Mouse (Mus musculus): Measurements from ENCODE around the gene Irf2bpl. TPM values are rescaled to one million over a fixed set of nuclear protein-coding genes. Genes with fewer than 3 reads are reported as not detected.

The Irf2bpl gene
- polyA plus RNA-seq, 1 experiment from 2014 or later = 44.6 TPM

DNA sequence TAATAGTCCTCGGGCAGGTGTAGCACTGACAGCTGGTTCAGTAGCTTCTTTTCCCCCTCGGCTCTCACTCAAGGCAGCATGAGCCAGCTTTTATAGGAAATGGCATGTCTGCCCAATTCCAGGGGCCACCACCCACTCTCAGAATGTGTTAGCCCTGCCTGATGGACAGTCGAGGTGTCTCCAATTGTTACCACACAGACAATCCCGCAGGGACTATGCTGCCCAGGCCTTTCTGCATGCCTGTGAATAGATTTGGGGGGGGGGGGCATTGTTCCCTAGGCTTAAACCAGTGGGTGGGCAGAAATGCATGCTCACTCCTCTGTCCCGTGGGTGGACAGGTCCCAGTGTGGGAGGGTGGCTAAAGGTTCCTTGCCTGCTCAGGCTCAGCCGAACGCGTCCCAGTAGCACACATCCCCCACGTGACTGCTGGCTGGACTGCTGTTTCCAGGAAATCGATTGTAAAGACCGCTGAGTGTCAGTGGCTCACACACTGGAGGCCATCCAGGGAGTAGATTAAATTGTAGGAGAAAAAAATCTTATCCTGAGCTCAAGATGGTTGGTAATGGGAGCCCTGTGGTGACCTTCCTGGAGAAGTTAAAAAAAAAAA lies 33.9 kb upstream of the Irf2bpl start:
- Histone ChIP-seq H3K4me1 (ENCODE audit: insufficient read depth) (peaks cover 15% of the 10 kb centered on the region; the same call in 1 of the 2 replicates), H3K27ac (ENCODE audit: low read depth) (peak overlapping the region; percentile 48), H3K4me2 (0 out of 2 replicates have a peak overlapping the region, but pooled peaks have one; percentile 15), H3K4me3 (ENCODE audit: low read depth, low read length) (no peak overlapping the region), H3K27me3 (ENCODE audit: insufficient read depth, low read length) (no peaks in the 10 kb centered on the region), H3K9ac (peak overlapping the region; percentile 1; the same call in 1 of the 2 replicates), H3K9me3 (ENCODE audit: low read depth, low read length) (no peaks in the 10 kb centered on the region), H3K36me3 (ENCODE audit: insufficient read depth) (no peaks in the 10 kb centered on the region)
- TF ChIP-seq CTCF (IDR thresholded peaks at IDR 0.05; ENCODE audit: low read depth) = no peak
- peak; percentile 21; the same call in 1 of the 2 replicates for ATAC-seq (ENCODE audit: insufficient read depth)
- 18% methylated on average over 11 of the region's 11 CpGs for WGBS
- DNase-seq = peak; percentile 65

DNA sequence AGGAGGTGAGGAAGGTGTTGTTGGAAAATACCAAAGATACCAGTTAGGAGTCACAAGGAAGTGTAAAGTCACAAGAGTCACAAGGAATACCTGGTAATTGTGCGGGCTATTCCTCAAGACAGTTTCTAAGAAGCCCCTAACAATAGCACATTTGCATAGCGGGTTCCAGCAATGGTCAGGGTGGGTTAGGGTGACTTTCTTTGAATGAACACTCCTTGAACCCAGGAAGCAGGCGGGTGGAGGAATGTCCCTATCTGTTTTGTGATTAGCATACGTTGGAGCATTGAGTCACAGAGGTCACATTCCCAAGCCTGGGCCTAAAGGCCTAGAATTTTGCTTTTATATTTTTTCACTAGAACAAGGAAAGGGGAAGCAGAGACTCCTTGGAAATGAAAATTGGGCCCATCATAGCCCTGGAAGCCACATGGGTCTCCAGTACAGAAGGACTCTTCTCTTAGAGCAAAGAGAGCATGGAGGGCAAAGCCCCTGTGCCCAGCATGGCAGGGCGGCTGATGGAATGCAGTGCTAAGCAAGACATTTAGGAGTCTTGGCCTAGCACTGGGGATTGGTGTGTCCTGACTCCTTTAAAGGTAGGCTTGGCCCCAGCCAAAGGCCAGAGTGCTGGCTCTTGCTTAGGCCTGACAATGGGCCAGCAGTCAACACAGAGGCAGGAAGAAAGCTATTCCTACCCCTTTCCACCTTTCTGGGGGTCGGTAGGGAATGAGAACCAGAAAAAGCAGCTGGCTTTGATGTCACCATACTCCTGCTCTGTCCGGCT lies 32.4 kb upstream of the Irf2bpl start:
- no peak overlapping the region for H3K9ac ChIP-seq
- H3K9me3 ChIP-seq (ENCODE audit: low read depth, low read length) = no peaks in the 10 kb centered on the region
- ATAC-seq (ENCODE audit: insufficient read depth) = no peak
- peaks cover 20% of the 10 kb centered on the region for H3K4me1 ChIP-seq (ENCODE audit: insufficient read depth)
- H3K4me2 ChIP-seq = no peak overlapping the region
- DNase-seq = no peak
- no peak overlapping the region for H3K4me3 ChIP-seq (ENCODE audit: low read depth, low read length)
- TF ChIP-seq CTCF (IDR thresholded peaks at IDR 0.05; ENCODE audit: low read depth) = no peak
- no peak overlapping the region for H3K27ac ChIP-seq (ENCODE audit: low read depth)
- no peaks in the 10 kb centered on the region for H3K36me3 ChIP-seq (ENCODE audit: insufficient read depth)
- WGBS = 74% methylated on average over 7 of the region's 7 CpGs
- H3K27me3 ChIP-seq (ENCODE audit: insufficient read depth, low read length) = no peaks in the 10 kb centered on the region

DNA sequence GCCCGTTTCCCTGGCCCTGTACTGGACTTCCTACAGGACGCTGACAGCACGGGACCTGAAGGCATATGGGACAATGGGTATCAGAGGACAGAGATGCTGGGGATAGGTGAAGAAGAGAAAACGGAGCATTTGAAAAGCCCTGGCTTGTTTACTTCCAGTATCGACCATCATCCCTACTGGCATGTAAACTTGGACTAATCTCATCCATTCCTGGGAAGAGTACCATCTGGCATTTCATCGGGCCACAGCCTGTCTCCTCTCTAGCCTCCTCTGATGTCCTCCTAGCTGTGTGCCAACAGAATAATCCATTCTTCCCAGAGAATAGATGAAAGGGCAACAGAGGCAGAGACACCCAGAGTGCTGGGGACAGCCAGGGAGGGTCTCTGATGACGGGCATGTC lies 31.0 kb upstream of the Irf2bpl start:
- Histone ChIP-seq H3K27ac (ENCODE audit: low read depth) (no peak overlapping the region), H3K9me3 (ENCODE audit: low read depth, low read length) (no peaks in the 10 kb centered on the region), H3K4me3 (ENCODE audit: low read depth, low read length) (no peak overlapping the region), H3K4me1 (ENCODE audit: insufficient read depth) (peaks cover 25% of the 10 kb centered on the region), H3K36me3 (ENCODE audit: insufficient read depth) (no peaks in the 10 kb centered on the region), H3K9ac (no peak overlapping the region), H3K4me2 (no peak overlapping the region), H3K27me3 (ENCODE audit: insufficient read depth, low read length) (no peaks in the 10 kb centered on the region)
- no peak for TF ChIP-seq CTCF (IDR thresholded peaks at IDR 0.05; ENCODE audit: low read depth)
- DNase-seq (no peak), ATAC-seq (ENCODE audit: insufficient read depth) (no peak)
- 61% methylated on average over 7 of the region's 7 CpGs for WGBS

DNA sequence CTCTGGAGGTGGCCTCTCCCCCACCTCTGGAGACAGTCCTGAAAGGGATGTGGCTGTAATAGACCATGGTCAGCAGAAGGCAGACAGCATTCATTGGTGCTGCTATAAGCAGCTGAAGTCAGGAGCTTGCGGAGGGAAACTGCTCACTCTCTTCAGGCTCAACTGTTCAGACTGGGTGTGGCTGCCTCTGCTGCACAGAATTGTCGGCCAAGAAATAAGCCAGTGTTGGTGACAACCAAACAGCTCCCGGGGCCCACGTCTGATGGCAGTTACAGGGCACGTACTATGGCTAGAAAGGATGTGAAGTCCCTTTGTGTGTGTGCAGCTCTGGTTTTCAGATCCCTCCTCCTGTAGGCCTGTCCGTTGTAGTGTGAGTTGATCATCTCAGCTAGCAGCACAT lies 30.2 kb upstream of the Irf2bpl start:
- H3K27ac ChIP-seq (ENCODE audit: low read depth) = peak overlapping the region; percentile 40
- H3K9me3 ChIP-seq (ENCODE audit: low read depth, low read length) = no peaks in the 10 kb centered on the region
- H3K4me2 ChIP-seq = no peak overlapping the region
- H3K9ac ChIP-seq = no peak overlapping the region
- DNase-seq (no peak), ATAC-seq (ENCODE audit: insufficient read depth) (no peak)
- TF ChIP-seq CTCF (IDR thresholded peaks at IDR 0.05; ENCODE audit: low read depth) = no peak
- no peak overlapping the region for H3K4me3 ChIP-seq (ENCODE audit: low read depth, low read length)
- no peaks in the 10 kb centered on the region for H3K36me3 ChIP-seq (ENCODE audit: insufficient read depth)
- H3K27me3 ChIP-seq (ENCODE audit: insufficient read depth, low read length) = no peaks in the 10 kb centered on the region
- 47% methylated on average over 6 of the region's 6 CpGs for WGBS
- H3K4me1 ChIP-seq (ENCODE audit: insufficient read depth) = peaks cover 25% of the 10 kb centered on the region

DNA sequence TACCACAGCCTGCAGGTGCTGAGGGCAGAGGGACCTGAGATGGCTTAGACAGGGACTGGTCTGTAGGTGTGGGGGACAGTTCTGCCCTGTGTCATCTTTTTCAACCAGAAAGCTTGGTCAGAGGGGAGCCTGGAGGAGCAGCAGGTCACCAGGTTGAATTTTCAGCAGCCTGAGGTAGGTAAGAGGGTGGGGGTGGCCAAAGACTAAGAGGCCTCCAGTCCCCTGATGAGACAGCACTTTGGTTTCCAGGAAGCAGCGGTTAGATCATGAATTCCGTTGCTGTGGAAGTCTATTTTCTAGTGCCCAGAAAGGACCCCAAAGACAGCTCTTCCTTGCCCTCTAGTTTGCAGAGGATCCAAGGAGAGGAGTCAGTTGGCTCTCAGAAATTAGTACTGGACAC lies 29.8 kb upstream of the Irf2bpl start:
- H3K4me2 ChIP-seq = no peak overlapping the region
- no peak for TF ChIP-seq CTCF (IDR thresholded peaks at IDR 0.05; ENCODE audit: low read depth)
- no peak overlapping the region for H3K9ac ChIP-seq
- H3K27me3 ChIP-seq (ENCODE audit: insufficient read depth, low read length) = no peaks in the 10 kb centered on the region
- WGBS = 39% methylated on average over 2 of the region's 2 CpGs
- no peak for ATAC-seq (ENCODE audit: insufficient read depth)
- no peaks in the 10 kb centered on the region for H3K9me3 ChIP-seq (ENCODE audit: low read depth, low read length)
- peaks cover 25% of the 10 kb centered on the region for H3K4me1 ChIP-seq (ENCODE audit: insufficient read depth)
- no peaks in the 10 kb centered on the region for H3K36me3 ChIP-seq (ENCODE audit: insufficient read depth)
- DNase-seq = no peak
- H3K27ac ChIP-seq (ENCODE audit: low read depth) = peak overlapping the region; percentile 40
- H3K4me3 ChIP-seq (ENCODE audit: low read depth, low read length) = no peak overlapping the region

DNA sequence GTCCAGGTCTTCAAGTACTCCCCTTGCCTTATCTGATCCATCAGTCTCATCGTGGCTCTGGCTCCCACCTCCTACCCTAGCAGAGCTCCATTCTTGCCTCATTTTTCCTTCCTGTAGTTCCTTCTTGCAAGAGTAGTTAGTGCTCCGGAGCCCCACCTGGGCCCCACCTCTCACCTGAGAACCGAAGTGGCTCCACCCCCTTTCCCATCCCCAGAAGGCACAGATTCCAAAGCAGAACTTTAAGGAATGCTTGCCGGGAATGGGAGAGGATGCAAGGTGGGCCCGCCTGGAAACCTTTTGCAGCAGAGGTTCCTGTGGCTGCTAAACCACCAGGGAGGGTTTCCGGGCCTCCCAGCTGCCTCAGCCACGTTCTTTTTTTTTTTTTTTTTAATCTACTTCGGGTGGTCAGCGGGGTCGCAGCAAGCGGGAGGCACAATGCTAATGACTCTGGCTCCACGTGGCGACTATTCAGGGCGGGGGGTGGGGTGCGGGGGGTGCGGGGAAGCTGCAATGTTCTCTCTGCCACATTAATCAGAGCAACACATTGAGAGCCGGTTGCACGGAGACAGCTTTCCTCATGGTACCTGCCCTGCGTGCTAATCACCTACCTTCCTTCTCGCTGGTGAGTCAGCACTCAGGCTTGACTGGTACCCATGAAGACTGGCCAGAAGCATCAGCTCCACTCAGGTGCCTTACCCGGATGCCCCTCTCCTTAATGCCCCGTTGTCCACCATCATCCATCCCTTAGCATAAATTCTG lies 27.9 kb upstream of the Irf2bpl start:
- Histone ChIP-seq H3K9ac (peak overlapping the region; percentile 9; the same call in 1 of the 2 replicates), H3K4me1 (ENCODE audit: insufficient read depth) (peaks cover 18% of the 10 kb centered on the region), H3K27me3 (ENCODE audit: insufficient read depth, low read length) (no peaks in the 10 kb centered on the region), H3K36me3 (ENCODE audit: insufficient read depth) (no peaks in the 10 kb centered on the region), H3K4me2 (peak overlapping the region; percentile 46; the same call in 1 of the 2 replicates), H3K27ac (ENCODE audit: low read depth) (0 out of 2 replicates have a peak overlapping the region, but pooled peaks have one; percentile 1), H3K4me3 (ENCODE audit: low read depth, low read length) (no peak overlapping the region; the same call in 1 of the 2 replicates), H3K9me3 (ENCODE audit: low read depth, low read length) (no peaks in the 10 kb centered on the region)
- ATAC-seq (ENCODE audit: insufficient read depth) (0 out of 2 replicates have a peak, but pooled peaks have one; percentile 21), DNase-seq (peak; percentile 40)
- no peak for TF ChIP-seq CTCF (IDR thresholded peaks at IDR 0.05; ENCODE audit: low read depth)
- WGBS = 6% methylated on average over 22 of the region's 22 CpGs

All from lung, embryonic 14.5 days (tissue).